Mouse (Mus musculus) lung, postnatal 36 days (tissue): Measurements from ENCODE around the gene Dnajc3.

Experiments used
- DNase-seq: peaks from one replicate; pipeline ENCODE4 v3.0.0; 2022; ENCODE audit warnings: mixed read lengths

Gene Dnajc3

GRCm38 (mm10) chr14:118986653-118987522 is 49.1 kb downstream of the Dnajc3 start:
- DNase-seq, result peak; percentile 81

GRCm38 (mm10) chr14:118987523-118988496 is 50.0 kb downstream of the Dnajc3 start:
- DNase-seq, result peak; percentile 37

GRCm38 (mm10) chr14:118995226-118995925 is 57.6 kb downstream of the Dnajc3 start:
- no peak for DNase-seq

- peak; percentile 55 for DNase-seq
These were observed 65.5 kb downstream of the Dnajc3 start for GRCm38 (mm10) chr14:119003320-119003719.

GRCm38 (mm10) chr14:119005834-119006233 is 68.1 kb downstream of the Dnajc3 start:
- no peak for DNase-seq

GRCm38 (mm10) chr14:119006441-119007102 is 68.8 kb downstream of the Dnajc3 start:
- peak; percentile 13 for DNase-seq

GRCm38 (mm10) chr14:119007103-119007951 is 69.6 kb downstream of the Dnajc3 start:
- DNase-seq, result peak; percentile 100

GRCm38 (mm10) chr14:119008031-119008590 is 70.3 kb downstream of the Dnajc3 start:
- no peak for DNase-seq

GRCm38 (mm10) chr14:119009531-119009930 is 71.8 kb downstream of the Dnajc3 start:
- no peak for DNase-seq

GRCm38 (mm10) chr14:119012607-119013431 is 75.0 kb downstream of the Dnajc3 start:
- DNase-seq, result peak; percentile 14

- DNase-seq, result no peak
These were observed 75.8 kb downstream of the Dnajc3 start for GRCm38 (mm10) chr14:119013549-119013948.

- peak; percentile 9 for DNase-seq
These were observed 88.1 kb downstream of the Dnajc3 start for GRCm38 (mm10) chr14:119025889-119026288.

- DNase-seq, result peak; percentile 81
These were observed 89.4 kb downstream of the Dnajc3 start for GRCm38 (mm10) chr14:119027130-119027529.

- no peak for DNase-seq
These were observed 90.0 kb downstream of the Dnajc3 start for GRCm38 (mm10) chr14:119027675-119028253.
